Mouse (Mus musculus): ENCODE results near the gene Hils1. TPM values are rescaled to one million over a fixed set of nuclear protein-coding genes. Genes with fewer than 3 reads are reported as not detected.

Hils1 gene
- polyA plus RNA-seq, 1 experiment from 2014 or later = not detected

DNA sequence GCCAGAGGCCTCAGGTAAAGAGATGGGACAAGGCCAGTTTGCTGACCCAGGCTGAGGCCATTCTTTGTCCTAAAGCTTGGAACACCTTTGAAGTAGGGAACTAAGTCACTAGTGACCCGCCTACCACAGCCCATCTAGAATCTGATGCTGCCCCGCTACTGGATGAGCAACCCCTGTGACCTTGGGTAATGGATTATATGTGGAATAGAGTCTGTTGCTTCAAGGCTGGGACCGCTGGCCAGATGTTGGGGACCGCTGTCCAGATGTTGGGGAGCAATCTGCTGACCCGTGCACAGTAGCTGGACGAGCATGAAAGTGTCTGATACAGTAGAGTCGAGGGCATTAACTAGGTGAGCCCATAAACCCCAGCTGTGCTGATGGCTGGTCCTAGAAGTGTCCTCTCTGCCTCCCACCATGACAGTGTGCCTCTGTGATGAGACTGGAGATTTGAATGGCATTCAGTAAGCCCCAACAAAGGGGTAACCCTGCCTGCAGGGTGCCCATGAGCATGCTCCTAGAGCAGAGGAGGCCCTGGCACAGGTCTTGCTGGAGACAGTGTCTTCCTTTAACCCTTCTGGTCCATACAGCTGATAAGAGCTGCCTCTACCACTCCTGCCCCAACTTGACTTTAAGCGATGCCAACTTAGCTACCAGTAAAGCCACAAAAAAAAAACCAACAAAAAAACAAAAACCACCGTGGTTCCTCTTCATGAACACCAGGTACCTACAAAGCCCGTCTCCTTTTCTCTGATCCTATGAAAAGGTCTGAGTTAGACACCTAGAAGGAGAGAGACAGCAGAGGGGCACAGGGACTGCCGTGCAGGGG is 27.8 kb downstream of the Hils1 start:
- no peak overlapping the region for H3K27ac ChIP-seq (replicated peaks; ENCODE audit: low read depth, low read length)
- H3K9ac ChIP-seq (replicated peaks; ENCODE audit: low read length) = peak overlapping the region; percentile 22; the same call in 1 of the 2 replicates
- H3K9me3 ChIP-seq (replicated peaks; ENCODE audit: control insufficient read depth, low read length) = no peaks in the 10 kb centered on the region
- peak overlapping the region; percentile 12 for H3K4me3 ChIP-seq (ENCODE audit: low read depth, low read length)
- no peak for DNase-seq (ENCODE audit: low spot score)
- H3K36me3 ChIP-seq (replicated peaks; ENCODE audit: control insufficient read depth, insufficient read depth, low read depth, low read length) = peaks cover 11% of the 10 kb centered on the region
- ATAC-seq (replicated peaks; ENCODE audit: insufficient number of reproducible peaks, low FRiP score, low TSS enrichment, low read depth) = no peak
- peak overlapping the region; percentile 100 for H3K4me2 ChIP-seq (ENCODE audit: low read depth, low read length)
- H3K4me1 ChIP-seq (ENCODE audit: control insufficient read depth, insufficient read depth, low read length) = peaks cover 13% of the 10 kb centered on the region
- no peaks in the 10 kb centered on the region for H3K27me3 ChIP-seq (ENCODE audit: control insufficient read depth, insufficient read depth, low read length)
- 88% methylated on average over 11 of the region's 11 CpGs for WGBS

DNA sequence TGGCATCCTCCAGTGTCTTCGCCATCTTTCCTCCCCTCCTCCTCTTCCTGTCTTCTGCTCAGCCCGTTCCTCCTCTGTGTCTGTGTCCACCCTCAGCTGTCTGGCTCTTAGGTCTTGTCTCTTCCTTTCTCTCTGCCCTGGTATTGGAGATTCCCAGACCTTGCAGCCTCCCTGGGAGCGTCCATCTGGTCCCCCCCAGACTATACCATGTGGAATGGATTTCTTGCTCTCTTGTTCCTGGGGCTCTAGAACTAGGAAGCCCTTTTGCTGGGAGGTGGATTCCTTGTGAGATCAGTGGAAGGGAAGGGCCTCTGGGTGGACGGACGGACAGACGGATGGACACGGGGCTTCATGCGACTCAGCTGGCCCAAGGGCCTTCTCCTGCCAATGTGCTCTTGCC is 28.7 kb downstream of the Hils1 start:
- Histone ChIP-seq H3K4me3 (ENCODE audit: low read depth, low read length) (no peak overlapping the region), H3K9ac (replicated peaks; ENCODE audit: low read length) (no peak overlapping the region), H3K36me3 (replicated peaks; ENCODE audit: control insufficient read depth, insufficient read depth, low read depth, low read length) (peaks cover 11% of the 10 kb centered on the region), H3K4me2 (ENCODE audit: low read depth, low read length) (no peak overlapping the region), H3K27me3 (ENCODE audit: control insufficient read depth, insufficient read depth, low read length) (no peaks in the 10 kb centered on the region), H3K9me3 (replicated peaks; ENCODE audit: control insufficient read depth, low read length) (no peaks in the 10 kb centered on the region), H3K27ac (replicated peaks; ENCODE audit: low read depth, low read length) (no peak overlapping the region), H3K4me1 (ENCODE audit: control insufficient read depth, insufficient read depth, low read length) (peaks cover 18% of the 10 kb centered on the region)
- DNase-seq (ENCODE audit: low spot score) (no peak), ATAC-seq (replicated peaks; ENCODE audit: insufficient number of reproducible peaks, low FRiP score, low TSS enrichment, low read depth) (no peak)
- WGBS = 82% methylated on average over 8 of the region's 8 CpGs

DNA sequence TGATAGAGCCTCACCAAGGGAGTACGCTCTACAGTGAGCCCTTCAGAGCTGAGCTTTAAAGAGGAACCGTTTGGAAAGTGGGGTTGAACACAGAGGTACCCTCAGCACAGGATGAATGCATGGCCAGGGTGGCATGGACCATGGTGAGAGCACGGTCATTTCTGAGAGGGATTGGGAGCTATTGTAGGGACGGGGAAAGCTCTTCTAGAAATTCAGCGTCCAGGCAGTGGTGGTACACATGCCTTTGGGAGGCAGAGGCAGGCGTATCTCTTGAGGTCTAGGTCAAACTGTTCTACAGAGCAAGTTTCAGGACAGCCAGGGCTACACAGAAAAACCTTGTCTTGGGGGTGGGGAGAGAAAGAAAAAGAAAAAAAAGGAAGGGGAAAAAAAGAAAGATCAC is 29.6 kb downstream of the Hils1 start:
- peaks cover 13% of the 10 kb centered on the region for H3K36me3 ChIP-seq (replicated peaks; ENCODE audit: control insufficient read depth, insufficient read depth, low read depth, low read length)
- no peak overlapping the region for H3K9ac ChIP-seq (replicated peaks; ENCODE audit: low read length)
- ATAC-seq (replicated peaks; ENCODE audit: insufficient number of reproducible peaks, low FRiP score, low TSS enrichment, low read depth) = no peak
- no peak overlapping the region for H3K4me3 ChIP-seq (ENCODE audit: low read depth, low read length)
- no peaks in the 10 kb centered on the region for H3K27me3 ChIP-seq (ENCODE audit: control insufficient read depth, insufficient read depth, low read length)
- no peaks in the 10 kb centered on the region for H3K9me3 ChIP-seq (replicated peaks; ENCODE audit: control insufficient read depth, low read length)
- DNase-seq (ENCODE audit: low spot score) = no peak
- no peak overlapping the region for H3K4me2 ChIP-seq (ENCODE audit: low read depth, low read length)
- whole genome bisulfite sequencing = 93% methylated on average over 6 of the region's 6 CpGs
- no peak overlapping the region for H3K27ac ChIP-seq (replicated peaks; ENCODE audit: low read depth, low read length)
- peaks cover 18% of the 10 kb centered on the region for H3K4me1 ChIP-seq (ENCODE audit: control insufficient read depth, insufficient read depth, low read length)

DNA sequence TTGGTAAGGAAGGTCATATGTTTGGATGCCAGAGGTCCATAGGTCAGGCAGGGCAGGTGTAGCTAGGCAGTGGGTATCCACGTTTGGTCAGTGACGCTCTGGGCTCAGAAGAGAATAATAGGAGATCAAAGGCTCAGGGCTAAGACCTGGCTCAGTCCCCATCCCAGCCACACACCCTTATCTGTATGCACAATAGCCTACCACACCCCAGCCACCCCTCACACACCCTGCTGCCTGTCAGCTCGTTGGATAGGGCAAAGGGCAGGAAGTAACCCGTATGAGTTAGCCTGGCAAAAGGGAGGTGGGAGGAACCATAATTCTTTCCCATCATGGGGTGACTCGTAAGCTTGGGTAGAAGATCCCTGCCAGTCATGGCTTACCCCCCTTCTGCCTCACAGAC is 30.2 kb downstream of the Hils1 start:
- Histone ChIP-seq H3K4me3 (ENCODE audit: low read depth, low read length) (no peak overlapping the region), H3K4me2 (ENCODE audit: low read depth, low read length) (no peak overlapping the region), H3K36me3 (replicated peaks; ENCODE audit: control insufficient read depth, insufficient read depth, low read depth, low read length) (peaks cover 19% of the 10 kb centered on the region), H3K27me3 (ENCODE audit: control insufficient read depth, insufficient read depth, low read length) (no peaks in the 10 kb centered on the region), H3K4me1 (ENCODE audit: control insufficient read depth, insufficient read depth, low read length) (peaks cover 18% of the 10 kb centered on the region), H3K27ac (replicated peaks; ENCODE audit: low read depth, low read length) (no peak overlapping the region), H3K9me3 (replicated peaks; ENCODE audit: control insufficient read depth, low read length) (no peaks in the 10 kb centered on the region), H3K9ac (replicated peaks; ENCODE audit: low read length) (no peak overlapping the region)
- ATAC-seq (replicated peaks; ENCODE audit: insufficient number of reproducible peaks, low FRiP score, low TSS enrichment, low read depth) (no peak), DNase-seq (ENCODE audit: low spot score) (no peak)
- 65% methylated on average over 5 of the region's 5 CpGs for WGBS

DNA sequence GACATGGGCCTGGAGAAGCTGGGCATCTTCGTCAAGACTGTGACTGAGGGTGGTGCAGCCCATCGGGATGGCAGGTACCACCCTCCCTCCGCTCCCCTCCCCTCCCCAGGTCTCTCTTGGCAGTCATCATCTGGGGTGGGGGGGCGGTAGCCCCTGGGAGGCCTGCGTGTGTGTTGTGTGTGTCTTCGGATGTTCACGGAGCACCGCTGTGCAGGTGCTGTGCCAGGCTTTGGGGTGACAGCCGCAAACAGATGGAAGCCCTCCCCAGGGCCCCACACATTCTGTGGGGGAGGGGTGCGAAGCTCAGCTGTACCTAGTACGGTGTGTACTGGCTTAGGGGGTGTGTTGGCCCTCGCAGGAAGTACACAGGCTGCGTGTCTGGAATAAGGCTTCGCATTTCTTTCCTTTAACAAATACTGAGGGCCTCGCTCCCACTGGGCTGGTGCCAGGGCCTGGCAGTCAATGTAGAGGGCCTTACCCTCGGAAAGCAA is 30.7 kb downstream of the Hils1 start:
- Histone ChIP-seq H3K36me3 (replicated peaks; ENCODE audit: control insufficient read depth, insufficient read depth, low read depth, low read length) (peaks cover 21% of the 10 kb centered on the region), H3K4me2 (ENCODE audit: low read depth, low read length) (no peak overlapping the region; the same call in 1 of the 2 replicates)

DNA sequence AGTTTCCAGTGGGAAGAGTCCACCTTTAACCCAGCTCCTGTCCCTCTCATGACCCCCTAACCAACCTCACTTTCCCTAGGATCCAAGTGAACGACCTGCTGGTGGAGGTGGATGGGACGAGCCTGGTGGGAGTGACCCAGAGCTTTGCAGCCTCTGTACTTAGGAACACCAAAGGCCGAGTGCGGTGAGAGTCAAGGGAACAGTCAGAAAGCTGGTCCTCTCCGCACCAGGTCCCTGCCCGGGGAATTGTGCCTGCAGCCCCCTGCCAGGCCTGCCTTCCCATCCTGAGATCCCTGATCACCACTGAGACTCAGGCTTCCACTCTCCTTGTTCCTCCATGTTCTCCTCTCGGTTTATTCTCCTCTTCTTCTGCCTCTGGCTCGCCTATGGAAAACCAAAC is 32.7 kb downstream of the Hils1 start:
- no peak overlapping the region for H3K27ac ChIP-seq (replicated peaks; ENCODE audit: low read depth, low read length)
- no peak overlapping the region for H3K4me3 ChIP-seq (ENCODE audit: low read depth, low read length)
- H3K4me1 ChIP-seq (ENCODE audit: control insufficient read depth, insufficient read depth, low read length) = peaks cover 5% of the 10 kb centered on the region
- ATAC-seq (replicated peaks; ENCODE audit: insufficient number of reproducible peaks, low FRiP score, low TSS enrichment, low read depth) (no peak), DNase-seq (ENCODE audit: low spot score) (no peak)
- H3K27me3 ChIP-seq (ENCODE audit: control insufficient read depth, insufficient read depth, low read length) = no peaks in the 10 kb centered on the region
- 78% methylated on average over 8 of the region's 8 CpGs for WGBS
- H3K9ac ChIP-seq (replicated peaks; ENCODE audit: low read length) = no peak overlapping the region
- no peaks in the 10 kb centered on the region for H3K9me3 ChIP-seq (replicated peaks; ENCODE audit: control insufficient read depth, low read length)
- no peak overlapping the region for H3K4me2 ChIP-seq (ENCODE audit: low read depth, low read length)
- H3K36me3 ChIP-seq (replicated peaks; ENCODE audit: control insufficient read depth, insufficient read depth, low read depth, low read length) = peaks cover 21% of the 10 kb centered on the region

More for the DNA sequence above, 30.7 kb downstream of the Hils1 start:
- H3K9me3 ChIP-seq (replicated peaks; ENCODE audit: control insufficient read depth, low read length) = no peaks in the 10 kb centered on the region
- 87% methylated on average over 16 of the region's 16 CpGs for WGBS
- H3K27me3 ChIP-seq (ENCODE audit: control insufficient read depth, insufficient read depth, low read length) = no peaks in the 10 kb centered on the region
- ATAC-seq (replicated peaks; ENCODE audit: insufficient number of reproducible peaks, low FRiP score, low TSS enrichment, low read depth) (no peak), DNase-seq (ENCODE audit: low spot score) (no peak)
- no peak overlapping the region for H3K4me3 ChIP-seq (ENCODE audit: low read depth, low read length)
- no peak overlapping the region for H3K27ac ChIP-seq (replicated peaks; ENCODE audit: low read depth, low read length)
- H3K4me1 ChIP-seq (ENCODE audit: control insufficient read depth, insufficient read depth, low read length) = peaks cover 18% of the 10 kb centered on the region
- no peak overlapping the region for H3K9ac ChIP-seq (replicated peaks; ENCODE audit: low read length)

DNA sequence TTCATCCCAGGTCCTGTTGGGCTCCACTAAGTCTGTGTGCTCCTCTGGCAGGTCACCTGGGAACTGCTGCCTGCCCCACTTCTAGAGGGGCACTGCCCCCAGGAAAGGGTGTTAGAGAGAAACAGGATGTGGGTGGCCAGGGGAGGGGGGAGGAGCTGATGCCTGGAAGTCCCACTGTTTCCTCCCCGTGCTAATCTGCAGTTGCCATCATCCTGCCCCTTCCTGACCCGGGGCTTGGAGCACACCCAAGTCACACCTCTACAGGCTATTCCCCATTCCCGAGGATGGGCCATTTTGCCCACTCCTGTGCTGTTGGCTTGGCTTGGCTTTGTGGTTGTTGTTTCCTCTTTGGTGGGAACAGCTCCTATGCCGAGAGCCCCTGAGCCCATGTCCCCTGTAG is 33.2 kb downstream of the Hils1 start:
- Histone ChIP-seq H3K36me3 (replicated peaks; ENCODE audit: control insufficient read depth, insufficient read depth, low read depth, low read length) (peaks cover 21% of the 10 kb centered on the region), H3K4me3 (ENCODE audit: low read depth, low read length) (no peak overlapping the region), H3K4me1 (ENCODE audit: control insufficient read depth, insufficient read depth, low read length) (peaks cover 5% of the 10 kb centered on the region), H3K9me3 (replicated peaks; ENCODE audit: control insufficient read depth, low read length) (no peaks in the 10 kb centered on the region), H3K27me3 (ENCODE audit: control insufficient read depth, insufficient read depth, low read length) (no peaks in the 10 kb centered on the region), H3K27ac (replicated peaks; ENCODE audit: low read depth, low read length) (0 out of 2 replicates have a peak overlapping the region, but pooled peaks have one; percentile 13), H3K9ac (replicated peaks; ENCODE audit: low read length) (no peak overlapping the region; the same call in 1 of the 2 replicates), H3K4me2 (ENCODE audit: low read depth, low read length) (no peak overlapping the region)
- ATAC-seq (replicated peaks; ENCODE audit: insufficient number of reproducible peaks, low FRiP score, low TSS enrichment, low read depth) (no peak), DNase-seq (ENCODE audit: low spot score) (no peak)
- WGBS = 44% methylated on average over 4 of the region's 4 CpGs

DNA sequence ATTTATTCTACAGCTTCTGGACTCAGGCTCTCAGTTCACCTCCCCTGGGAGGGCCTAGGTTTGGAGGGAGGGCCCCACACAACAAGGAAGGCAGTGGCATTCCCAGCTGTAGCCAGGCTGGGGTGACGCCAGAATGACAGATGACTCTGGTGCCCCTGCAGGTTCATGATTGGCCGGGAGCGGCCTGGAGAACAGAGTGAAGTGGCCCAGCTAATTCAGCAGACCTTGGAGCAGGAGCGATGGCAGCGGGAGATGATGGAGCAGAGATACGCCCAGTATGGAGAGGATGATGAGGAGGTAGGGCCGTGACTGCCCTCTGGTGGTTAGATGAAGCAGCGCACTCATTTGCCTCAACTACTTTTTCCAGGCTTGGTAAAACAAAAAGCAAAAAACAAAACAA is 33.7 kb downstream of the Hils1 start:
- H3K36me3 ChIP-seq (replicated peaks; ENCODE audit: control insufficient read depth, insufficient read depth, low read depth, low read length) = peaks cover 21% of the 10 kb centered on the region
- H3K4me1 ChIP-seq (ENCODE audit: control insufficient read depth, insufficient read depth, low read length) = peaks cover 5% of the 10 kb centered on the region
- H3K27ac ChIP-seq (replicated peaks; ENCODE audit: low read depth, low read length) = 0 out of 2 replicates have a peak overlapping the region, but pooled peaks have one; percentile 13
- 2% methylated on average over 8 of the region's 8 CpGs for WGBS
- no peak overlapping the region; the same call in 1 of the 2 replicates for H3K9ac ChIP-seq (replicated peaks; ENCODE audit: low read length)
- ATAC-seq (replicated peaks; ENCODE audit: insufficient number of reproducible peaks, low FRiP score, low TSS enrichment, low read depth) (peak; percentile 45), DNase-seq (ENCODE audit: low spot score) (peak; percentile 80)
- H3K27me3 ChIP-seq (ENCODE audit: control insufficient read depth, insufficient read depth, low read length) = no peaks in the 10 kb centered on the region
- no peaks in the 10 kb centered on the region for H3K9me3 ChIP-seq (replicated peaks; ENCODE audit: control insufficient read depth, low read length)
- peak overlapping the region; percentile 7; the same call in 1 of the 2 replicates for H3K4me2 ChIP-seq (ENCODE audit: low read depth, low read length)
- no peak overlapping the region for H3K4me3 ChIP-seq (ENCODE audit: low read depth, low read length)
